Mouse (Mus musculus) kidney, adult 2 months (tissue): ENCODE results near the gene Stn1. TPM values are rescaled to one million over a fixed set of nuclear protein-coding genes. Genes with fewer than 3 reads are reported as not detected.

ENCODE experiments used
- DNase-seq: peaks from one replicate; pipeline ENCODE4 v3.0.0; 2021
- H3K27ac ChIP-seq: fragments of 200-500 bp; 2 replicates; pipeline ENCODE4 v1.5.1; 2012; ENCODE audit warnings: low read depth, low read length, control low read depth, inconsistent platforms; ENCODE audit not compliant: insufficient read depth
- H3K27me3 ChIP-seq: fragments of 200-500 bp; replicated peaks from 2 replicates; pipeline ENCODE4 v1.6.1; 2012; ENCODE audit warnings: mild to moderate bottlenecking, moderate library complexity, low read length, inconsistent platforms; ENCODE audit not compliant: control insufficient read depth, insufficient read depth
- H3K36me3 ChIP-seq: fragments of 200-500 bp; 2 replicates; pipeline ENCODE4 v1.6.1; 2012; ENCODE audit warnings: mild to moderate bottlenecking, moderate library complexity, low read length, inconsistent platforms; ENCODE audit not compliant: control insufficient read depth, insufficient read depth
- H3K4me1 ChIP-seq: fragments of 200-500 bp; 2 replicates; pipeline ENCODE4 v1.6.1; 2011; ENCODE audit warnings: low read length; ENCODE audit not compliant: control insufficient read depth, insufficient read depth
- H3K4me3 ChIP-seq: fragments of 200-500 bp; 2 replicates; pipeline ENCODE4 v1.5.1; 2011; ENCODE audit warnings: mild to moderate bottlenecking, low read depth, low read length, control low read depth; ENCODE audit not compliant: insufficient read depth
- CTCF ChIP-seq: fragments of 200-500 bp; conservative IDR thresholded peaks from 2 replicates; pipeline ENCODE4 v1.5.1; 2011; ENCODE audit warnings: low read depth, mild to moderate bottlenecking, control low read depth, low read length, moderate library complexity, mixed read lengths; ENCODE audit not compliant: insufficient read depth, insufficient read length
- POLR2A ChIP-seq: fragments of 200-500 bp; IDR thresholded peaks from one replicate; pipeline ENCODE4 v1.6.1; 2011; ENCODE audit warnings: low read depth, low read length, control low read depth
- WGBS: fragments of 180-500 bp; shearing (Covaris S2); methylation state at CpG from one replicate; pipeline ENCODE4 v1.1.7; 2018; 5-methylcytosine and 5-hydroxymethylcytosine counted together
- polyA plus RNA-seq: library from polyadenylated mRNA; depleted of rRNA; stranded (reverse); fragments of >200 nt; gene quantifications from 2 replicates; pipeline ENCODE4 v1.2.3, GENCODE M21; 2012

The Stn1 gene
- polyA plus RNA-seq, 1 experiment, result 12.3 TPM

- Histone ChIP-seq H3K27me3 (no peaks in the 10 kb centered on the region), H3K4me1 (no peaks in the 10 kb centered on the region), H3K36me3 (no peaks in the 10 kb centered on the region), H3K27ac (peak overlapping the region; percentile 78), H3K4me3 (no peak overlapping the region)
- 20% methylated on average over 9 of the region's 9 CpGs for WGBS
- TF ChIP-seq POLR2A, result no peak
- no peak for TF ChIP-seq CTCF
- no peak for DNase-seq
These were observed 51.2 kb downstream of the Stn1 start for GRCm38 (mm10) chr19:47485997-47486566.

GRCm38 (mm10) chr19:47484110-47484509, 53.2 kb downstream of the Stn1 start:
- Histone ChIP-seq H3K36me3 (no peaks in the 10 kb centered on the region), H3K27me3 (no peaks in the 10 kb centered on the region), H3K4me3 (no peak overlapping the region), H3K4me1 (no peaks in the 10 kb centered on the region), H3K27ac (no peak overlapping the region)
- 91% methylated on average over 3 of the region's 3 CpGs for WGBS
- no peak for DNase-seq
- TF ChIP-seq CTCF, result no peak
- TF ChIP-seq POLR2A, result no peak

- TF ChIP-seq POLR2A, result no peak
- TF ChIP-seq CTCF, result no peak
- no peaks in the 10 kb centered on the region for H3K4me1 ChIP-seq
- H3K27me3 ChIP-seq, result no peaks in the 10 kb centered on the region
- no peak overlapping the region for H3K27ac ChIP-seq
- WGBS, result 70% methylated on average over 3 of the region's 3 CpGs
- no peaks in the 10 kb centered on the region for H3K36me3 ChIP-seq
- H3K4me3 ChIP-seq, result no peak overlapping the region
- DNase-seq, result no peak
These were observed 54.0 kb downstream of the Stn1 start for GRCm38 (mm10) chr19:47483346-47483745.

- Histone ChIP-seq H3K4me1 (0 out of 2 replicates have a peak, but pooled peaks cover 3% of the 10 kb centered on the region), H3K27me3 (no peaks in the 10 kb centered on the region), H3K36me3 (no peaks in the 10 kb centered on the region), H3K4me3 (no peak overlapping the region), H3K27ac (no peak overlapping the region)
- DNase-seq, result no peak
- 87% methylated on average over 3 of the region's 3 CpGs for WGBS
- TF ChIP-seq CTCF (no peak), POLR2A (no peak)
These were observed 63.9 kb downstream of the Stn1 start for GRCm38 (mm10) chr19:47473453-47473852.

GRCm38 (mm10) chr19:47472881-47473400, 64.4 kb downstream of the Stn1 start:
- WGBS, result 41% methylated on average over 15 of the region's 15 CpGs
- Histone ChIP-seq H3K27ac (no peak overlapping the region), H3K36me3 (no peaks in the 10 kb centered on the region), H3K4me3 (no peak overlapping the region), H3K27me3 (no peaks in the 10 kb centered on the region), H3K4me1 (0 out of 2 replicates have a peak, but pooled peaks cover 3% of the 10 kb centered on the region)
- TF ChIP-seq CTCF (no peak), POLR2A (no peak)
- no peak for DNase-seq

GRCm38 (mm10) chr19:47471808-47472207, 65.5 kb downstream of the Stn1 start:
- Histone ChIP-seq H3K36me3 (no peaks in the 10 kb centered on the region), H3K4me1 (0 out of 2 replicates have a peak, but pooled peaks cover 3% of the 10 kb centered on the region), H3K4me3 (no peak overlapping the region), H3K27me3 (no peaks in the 10 kb centered on the region), H3K27ac (no peak overlapping the region)
- TF ChIP-seq CTCF, result no peak
- TF ChIP-seq POLR2A, result no peak
- DNase-seq, result no peak
- WGBS, result 82% methylated on average over 4 of the region's 4 CpGs

GRCm38 (mm10) chr19:47468750-47469149, 68.6 kb downstream of the Stn1 start:
- TF ChIP-seq CTCF (no peak), POLR2A (no peak)
- Histone ChIP-seq H3K36me3 (no peaks in the 10 kb centered on the region), H3K4me3 (no peak overlapping the region), H3K27me3 (no peaks in the 10 kb centered on the region), H3K27ac (no peak overlapping the region), H3K4me1 (0 out of 2 replicates have a peak, but pooled peaks cover 3% of the 10 kb centered on the region)
- no peak for DNase-seq
- 75% methylated on average over 3 of the region's 3 CpGs for WGBS
